Mouse (Mus musculus) CH12.LX (cell line): ENCODE results near the gene Ptgis. TPM values are rescaled to one million over a fixed set of nuclear protein-coding genes. Genes with fewer than 3 reads are reported as not detected.

Source experiments
- DNase-seq: peaks from one replicate; pipeline ENCODE4 v3.0.0-alpha.2; 2013; ENCODE audit errors: extremely low read depth
- H3K27ac ChIP-seq: 2 replicates; pipeline ENCODE4 v1.5.1; 2012; ENCODE audit warnings: low read depth, mild to moderate bottlenecking, control low read depth, moderate library complexity; ENCODE audit not compliant: insufficient read depth
- H3K27me3 ChIP-seq: replicated peaks from 2 replicates; pipeline ENCODE3; 2012; ENCODE audit warnings: inconsistent platforms
- H3K36me3 ChIP-seq, 2 experiments: replicated peaks in 1 of 2; 2 replicates each; pipeline versions ENCODE3 to v1.6.1; 2012; ENCODE audit warnings: inconsistent platforms in 1 of 2, low read length in 1 of 2, mild to moderate bottlenecking in 1 of 2, mixed read lengths in 1 of 2, moderate library complexity in 1 of 2; ENCODE audit not compliant: control insufficient read depth in 1 of 2, insufficient read depth in 1 of 2
- H3K4me1 ChIP-seq, 2 experiments: 2 replicates each; pipeline ENCODE4 v1.6.1; 2012; ENCODE audit warnings: inconsistent platforms in 1 of 2, moderate library complexity in 1 of 2; ENCODE audit not compliant: insufficient read depth in 2 of 2, control insufficient read depth in 1 of 2
- H3K4me2 ChIP-seq: 2 replicates; pipeline ENCODE4 v1.6.1; 2012; ENCODE audit warnings: low read depth, mild to moderate bottlenecking, control low read depth; ENCODE audit not compliant: poor library complexity, insufficient read depth, severe bottlenecking
- H3K4me3 ChIP-seq, 3 experiments: fragments of 150-350 bp in 1 of 3; sonication (generic) in 1 of 3; replicated peaks in 1 of 3; 2 replicates each; pipeline versions ENCODE3 to v1.5.1; 2011 to 2012; ENCODE audit warnings: low read depth in 2 of 3, low read length in 2 of 3, mild to moderate bottlenecking in 2 of 3, moderate library complexity in 2 of 3, control low read depth in 1 of 3, improper control_type of control experiment in 1 of 3, inconsistent platforms in 1 of 3, mixed read lengths in 1 of 3; ENCODE audit not compliant: poor library complexity in 1 of 3
- H3K79me2 ChIP-seq: replicated peaks from 2 replicates; pipeline ENCODE4 v1.6.1; 2012; ENCODE audit warnings: mild to moderate bottlenecking, moderate library complexity; ENCODE audit not compliant: control insufficient read depth, poor library complexity, insufficient read depth, severe bottlenecking; ENCODE audit errors: extremely low read depth
- H3K9ac ChIP-seq: 2 replicates; pipeline ENCODE4 v1.6.1; 2012; ENCODE audit warnings: low read depth, mild to moderate bottlenecking, control low read depth, moderate library complexity; ENCODE audit not compliant: insufficient read depth
- H3K9me3 ChIP-seq: replicated peaks from 2 replicates; pipeline ENCODE3; 2012; ENCODE audit warnings: low read length, inconsistent platforms, mixed read lengths
- BHLHE40 ChIP-seq: IDR thresholded peaks from 2 replicates; pipeline ENCODE4 v1.6.1; 2011; ENCODE audit warnings: mild to moderate bottlenecking, low read depth, low read length, improper control_type of control experiment
- CHD1 ChIP-seq: IDR thresholded peaks from 2 replicates; pipeline ENCODE4 v1.6.1; 2012; ENCODE audit warnings: low read depth, low read length, improper control_type of control experiment, inconsistent platforms
- CHD2 ChIP-seq: IDR thresholded peaks from 2 replicates; pipeline ENCODE4 v1.6.1; 2011; ENCODE audit warnings: low read length, improper control_type of control experiment
- E2F4 ChIP-seq: IDR thresholded peaks from 2 replicates; pipeline ENCODE4 v1.6.1; 2011; ENCODE audit warnings: low read depth, low read length, improper control_type of control experiment; ENCODE audit not compliant: insufficient replicate concordance
- EP300 ChIP-seq: IDR thresholded peaks from 2 replicates; pipeline ENCODE4 v1.6.1; 2011; ENCODE audit warnings: low read length, improper control_type of control experiment
- GABPA ChIP-seq: IDR thresholded peaks from 2 replicates; pipeline ENCODE4 v1.6.1; 2012; ENCODE audit warnings: low read depth, low read length, improper control_type of control experiment, inconsistent platforms; ENCODE audit not compliant: insufficient replicate concordance
- KAT2A ChIP-seq: IDR thresholded peaks from 2 replicates; pipeline ENCODE4 v1.6.1; 2012; ENCODE audit warnings: low read length, improper control_type of control experiment, inconsistent platforms; ENCODE audit not compliant: insufficient replicate concordance
- MAFK ChIP-seq: IDR thresholded peaks from 2 replicates; pipeline ENCODE4 v1.6.1; 2011; ENCODE audit warnings: low read length, improper control_type of control experiment; ENCODE audit not compliant: insufficient replicate concordance
- MAX ChIP-seq: IDR thresholded peaks from 2 replicates; pipeline ENCODE4 v1.6.1; 2011; ENCODE audit warnings: low read length, improper control_type of control experiment
- MAZ ChIP-seq: IDR thresholded peaks from 2 replicates; pipeline ENCODE4 v1.6.1; 2012; ENCODE audit warnings: low read depth, mild to moderate bottlenecking, inconsistent platforms, low read length, improper control_type of control experiment, moderate library complexity
- MEF2A ChIP-seq: IDR thresholded peaks from 2 replicates; pipeline ENCODE4 v1.6.1; 2014; ENCODE audit warnings: low read depth, mild to moderate bottlenecking, inconsistent platforms, low read length, improper control_type of control experiment, borderline replicate concordance
- MYC ChIP-seq: IDR thresholded peaks from 2 replicates; pipeline ENCODE4 v1.6.1; 2011; ENCODE audit warnings: low read depth, mild to moderate bottlenecking, improper control_type of control experiment, low read length
- NELFE ChIP-seq: IDR thresholded peaks from 2 replicates; pipeline ENCODE4 v1.6.1; 2011; ENCODE audit warnings: low read depth, low read length, improper control_type of control experiment
- NRF1 ChIP-seq: IDR thresholded peaks from 2 replicates; pipeline ENCODE4 v1.6.1; 2014; ENCODE audit warnings: low read depth, mild to moderate bottlenecking, inconsistent platforms, low read length, improper control_type of control experiment, moderate library complexity
- POLR2AphosphoS2 ChIP-seq: IDR thresholded peaks from 2 replicates; pipeline ENCODE4 v1.6.1; 2011; ENCODE audit warnings: low read depth, low read length, improper control_type of control experiment
- RAD21 ChIP-seq: IDR thresholded peaks from 2 replicates; pipeline ENCODE4 v1.6.1; 2011; ENCODE audit warnings: low read depth, mild to moderate bottlenecking, low read length, improper control_type of control experiment, moderate library complexity
- SIN3A ChIP-seq: IDR thresholded peaks from 2 replicates; pipeline ENCODE4 v1.6.1; 2012; ENCODE audit warnings: low read length, improper control_type of control experiment, inconsistent platforms
- SMC3 ChIP-seq: IDR thresholded peaks from 2 replicates; pipeline ENCODE4 v1.6.1; 2011; ENCODE audit warnings: low read depth, low read length, improper control_type of control experiment
- TBP ChIP-seq: conservative IDR thresholded peaks from 2 replicates; pipeline ENCODE4 v1.6.1; 2011; ENCODE audit warnings: low read depth, low read length, improper control_type of control experiment
- UBTF ChIP-seq: IDR thresholded peaks from 2 replicates; pipeline ENCODE4 v1.6.1; 2012; ENCODE audit warnings: low read depth, mild to moderate bottlenecking, inconsistent platforms, low read length, improper control_type of control experiment, moderate library complexity
- USF1 ChIP-seq: IDR thresholded peaks from 2 replicates; pipeline ENCODE4 v1.6.1; 2014; ENCODE audit warnings: low read depth, mild to moderate bottlenecking, inconsistent platforms, low read length, improper control_type of control experiment
- USF2 ChIP-seq: conservative IDR thresholded peaks from 2 replicates; pipeline ENCODE4 v1.6.1; 2011; ENCODE audit warnings: low read depth, low read length, improper control_type of control experiment
- ZKSCAN1 ChIP-seq: IDR thresholded peaks from 2 replicates; pipeline ENCODE4 v1.6.1; 2012; ENCODE audit warnings: low read depth, inconsistent platforms, low read length, improper control_type of control experiment, borderline replicate concordance
- dilution Hi-C: fragments of 300-500 bp; cut with MboI; formaldehyde crosslinking; loops from 2 replicates; pipeline ENCODE4 v1.14.3; 2020; ENCODE audit warnings: low sequenced_read_pairs; ENCODE audit not compliant: extremely low pct_unique_long_range_greater_than_20kb, extremely low pct_ligation_motif_present
- in situ Hi-C: fragments of 300-500 bp; cut with MboI; formaldehyde crosslinking; loops from 3 replicates; pipeline ENCODE4 v1.14.3; 2019; ENCODE audit warnings: low sequenced_read_pairs, low pct_ligation_motif_present, low pct_unique_long_range_greater_than_20kb, mixed read lengths
- polyA plus RNA-seq: library from polyadenylated mRNA; unstranded; fragments of >175 nt; gene quantifications from 2 replicates; pipeline ENCODE4 v1.2.1, GENCODE M21; 2012; ENCODE audit warnings: low read depth; ENCODE audit not compliant: insufficient read length
- total RNA-seq, 2 experiments: library from RNA; depleted of rRNA; stranded (reverse); fragments of 300-350 nt in 1 of 2; fragments of >200 nt in 1 of 2; gene quantifications; 2 replicates each; pipeline ENCODE4 v1.2.3; 2012 to 2014

The Ptgis gene
- total and polyA plus RNA-seq, 3 experiments: 7.0 to 15.9 (median 13.4) TPM

GRCm38 (mm10) chr2:167150880-167151279, 89.5 kb downstream of the Ptgis start:
- TF ChIP-seq POLR2AphosphoS2: no peak
- no peak for TF ChIP-seq TBP
- no peak for TF ChIP-seq E2F4
- no peak for TF ChIP-seq CHD1
- no peak for TF ChIP-seq BHLHE40
- no peak for TF ChIP-seq MYC
- TF ChIP-seq RAD21: no peak
- no peak for TF ChIP-seq UBTF
- TF ChIP-seq NELFE: no peak
- TF ChIP-seq KAT2A: no peak
- TF ChIP-seq USF2: no peak
- TF ChIP-seq, all 38 proteins: peak for 0
- Histone ChIP-seq H3K27ac (no peak overlapping the region), H3K4me2 (no peak overlapping the region), H3K4me3 (no peak overlapping the region), H3K4me1 (peaks cover 14 to 64% of the 10 kb centered on the region in 2 experiments), H3K9me3 (peaks cover 22% of the 10 kb centered on the region), H3K36me3 (no peaks in the 10 kb centered on the region), H3K9ac (no peak overlapping the region), H3K27me3 (peaks cover 14% of the 10 kb centered on the region), H3K79me2 (no peaks in the 10 kb centered on the region)
- in situ Hi-C loops (no loop called here), dilution Hi-C loops (no loop called here)
- DNase-seq: no peak

- dilution Hi-C loops: no loop called here
- in situ Hi-C loops: no loop called here
These were observed 90.3 kb downstream of the Ptgis start for GRCm38 (mm10) chr2:167150135-167150534.

GRCm38 (mm10) chr2:167149035-167149434, 91.4 kb downstream of the Ptgis start:
- dilution Hi-C loops (no loop called here), in situ Hi-C loops (no loop called here)
- H3K9ac ChIP-seq: no peak overlapping the region
- H3K27me3 ChIP-seq: peaks cover 6% of the 10 kb centered on the region
- H3K27ac ChIP-seq: no peak overlapping the region
- H3K9me3 ChIP-seq: peaks cover 22% of the 10 kb centered on the region
- no peaks in the 10 kb centered on the region for H3K79me2 ChIP-seq
- no peak for DNase-seq
- no peak overlapping the region for H3K4me2 ChIP-seq
- H3K36me3 ChIP-seq: no peaks in the 10 kb centered on the region
- H3K4me3 ChIP-seq: no peak overlapping the region
- H3K4me1 ChIP-seq: peaks cover 16 to 66% of the 10 kb centered on the region in 2 experiments
- TF ChIP-seq MAFK: no peak
- TF ChIP-seq EP300: no peak
- no peak for TF ChIP-seq MEF2A
- TF ChIP-seq CHD2: no peak
- TF ChIP-seq USF2: no peak
- no peak for TF ChIP-seq MAX
- TF ChIP-seq NRF1: no peak
- no peak for TF ChIP-seq MAZ
- no peak for TF ChIP-seq USF1
- no peak for TF ChIP-seq RAD21
- TF ChIP-seq BHLHE40: no peak

More at GRCm38 (mm10) chr2:167150135-167150534, 90.3 kb downstream of the Ptgis start:
- Histone ChIP-seq H3K36me3 (no peaks in the 10 kb centered on the region), H3K4me1 (peaks cover 13 to 64% of the 10 kb centered on the region in 2 experiments), H3K9ac (no peak overlapping the region), H3K9me3 (peaks cover 22% of the 10 kb centered on the region), H3K27me3 (peaks cover 12% of the 10 kb centered on the region), H3K79me2 (no peaks in the 10 kb centered on the region), H3K27ac (no peak overlapping the region), H3K4me3 (no peak overlapping the region), H3K4me2 (no peak overlapping the region)
- no peak for TF ChIP-seq UBTF
- no peak for TF ChIP-seq NRF1
- no peak for TF ChIP-seq SIN3A
- TF ChIP-seq GABPA: no peak
- TF ChIP-seq SMC3: no peak
- TF ChIP-seq MAFK: no peak
- no peak for TF ChIP-seq ZKSCAN1
- TF ChIP-seq CHD1: no peak
- no peak for DNase-seq
